Mouse (Mus musculus) layer of hippocampus, postnatal 36 days (tissue): Measurements from ENCODE around the gene Ntn4. TPM values are rescaled to one million over a fixed set of nuclear protein-coding genes. Genes with fewer than 3 reads are reported as not detected.

ENCODE experiments used
- DNase-seq, 2 experiments: peaks; one replicate each; pipeline ENCODE4 v3.0.0; 2022
- total RNA-seq, 2 experiments: library from RNA; stranded (reverse); gene quantifications; 2 replicates each; pipeline ENCODE4 v1.2.3; 2021

Ntn4 gene
- total RNA-seq, 2 experiments from 2014 or later: 6.0 to 6.2 TPM

- no peak for DNase-seq
These were observed 90.0 kb downstream of the Ntn4 start for GRCm38 (mm10) chr10:93730514-93730913.

- no peak for DNase-seq
These were observed 90.8 kb downstream of the Ntn4 start for GRCm38 (mm10) chr10:93731248-93731691.

GRCm38 (mm10) chr10:93736114-93736645 is 95.7 kb downstream of the Ntn4 start:
- no peak for DNase-seq

- no peak for DNase-seq
These were observed 96.6 kb downstream of the Ntn4 start for GRCm38 (mm10) chr10:93737080-93737479.

DNA sequence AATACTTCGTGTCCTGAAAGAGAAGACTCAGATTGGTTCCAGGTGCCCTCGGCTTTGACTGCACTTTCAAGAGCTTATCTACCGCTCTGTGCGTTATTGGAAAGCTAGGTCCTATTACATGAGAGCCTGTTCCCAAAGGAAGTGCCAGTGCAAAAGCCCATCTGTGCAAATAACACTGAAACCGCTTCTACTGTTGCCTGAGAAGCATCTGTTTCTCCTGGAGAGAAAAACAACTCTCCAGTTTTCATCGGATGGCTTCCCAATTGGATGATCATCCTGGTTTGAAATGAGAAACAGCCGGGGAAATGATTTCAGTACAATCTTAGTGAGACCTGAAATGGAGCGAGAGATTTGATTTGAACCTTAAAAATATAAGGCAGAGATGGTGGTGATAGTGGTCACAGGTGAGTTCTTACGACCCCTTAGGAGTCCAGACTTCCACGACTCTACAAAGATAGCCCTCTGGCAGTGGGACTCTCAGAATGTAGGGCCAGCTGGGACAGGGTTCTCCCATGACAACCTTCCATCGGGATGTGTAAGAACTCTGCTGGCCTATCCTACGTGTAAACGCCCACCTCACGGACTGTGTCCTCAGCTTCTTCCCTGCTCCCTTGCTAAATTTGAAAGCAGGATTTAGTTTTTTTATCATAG is 101.1 kb downstream of the Ntn4 start:
- peak in 1 of 2 experiments; percentile 7 for DNase-seq

GRCm38 (mm10) chr10:93742097-93742446 is 101.6 kb downstream of the Ntn4 start:
- no peak for DNase-seq

GRCm38 (mm10) chr10:93742598-93742997 is 102.1 kb downstream of the Ntn4 start:
- DNase-seq: no peak

GRCm38 (mm10) chr10:93749267-93750192 is 109.0 kb downstream of the Ntn4 start:
- DNase-seq: no peak

DNA sequence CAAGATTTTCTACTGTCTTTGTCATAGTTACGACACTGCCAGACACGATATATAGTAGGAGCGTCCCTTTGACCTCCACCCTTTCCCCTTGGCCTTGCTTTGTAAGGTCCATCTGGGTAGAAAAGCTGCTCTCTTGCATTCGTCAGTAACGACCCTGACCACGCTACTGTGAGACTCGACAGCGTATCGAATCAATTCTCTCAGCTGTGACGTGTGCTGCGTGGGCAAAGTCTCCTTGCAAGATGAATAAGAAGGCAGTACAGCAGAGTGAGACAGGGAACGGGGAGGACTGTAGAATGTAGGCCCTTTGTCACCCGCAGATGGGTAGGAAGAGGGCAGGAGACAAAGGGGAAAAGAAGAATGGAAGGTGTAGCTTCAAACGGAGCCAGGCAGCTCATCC is 110.8 kb downstream of the Ntn4 start:
- no peak for DNase-seq

GRCm38 (mm10) chr10:93753711-93754391 is 113.4 kb downstream of the Ntn4 start:
- no peak for DNase-seq

GRCm38 (mm10) chr10:93756211-93756610 is 115.7 kb downstream of the Ntn4 start:
- DNase-seq: no peak

- DNase-seq: peak in 1 of 2 experiments; percentile 23
These were observed 119.2 kb downstream of the Ntn4 start for GRCm38 (mm10) chr10:93759644-93760043.

DNA sequence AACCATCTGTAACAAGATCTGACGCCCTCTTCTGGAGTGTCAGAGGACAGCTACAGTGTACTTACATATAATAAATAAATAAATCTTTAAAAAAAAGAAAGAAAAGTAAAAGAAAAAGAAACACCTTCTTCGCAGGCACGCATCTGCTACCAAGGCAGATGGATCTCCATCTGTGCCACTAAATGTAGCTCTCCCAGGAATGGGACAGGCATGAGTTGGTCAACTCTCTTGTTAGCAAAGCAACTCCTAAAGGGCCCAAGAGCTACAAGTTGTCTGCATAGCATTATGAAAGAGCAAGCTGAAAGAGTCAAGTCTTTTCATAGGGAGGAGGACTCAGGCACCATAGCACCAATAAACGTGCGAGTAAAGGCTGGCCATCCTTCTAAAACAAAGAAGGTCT is 119.9 kb downstream of the Ntn4 start:
- no peak for DNase-seq

- no peak for DNase-seq
These were observed 122.6 kb downstream of the Ntn4 start for GRCm38 (mm10) chr10:93763074-93763473.

GRCm38 (mm10) chr10:93766221-93766620 is 125.7 kb downstream of the Ntn4 start:
- DNase-seq: no peak

- DNase-seq: no peak
These were observed 126.8 kb downstream of the Ntn4 start for GRCm38 (mm10) chr10:93767245-93767644.

DNA sequence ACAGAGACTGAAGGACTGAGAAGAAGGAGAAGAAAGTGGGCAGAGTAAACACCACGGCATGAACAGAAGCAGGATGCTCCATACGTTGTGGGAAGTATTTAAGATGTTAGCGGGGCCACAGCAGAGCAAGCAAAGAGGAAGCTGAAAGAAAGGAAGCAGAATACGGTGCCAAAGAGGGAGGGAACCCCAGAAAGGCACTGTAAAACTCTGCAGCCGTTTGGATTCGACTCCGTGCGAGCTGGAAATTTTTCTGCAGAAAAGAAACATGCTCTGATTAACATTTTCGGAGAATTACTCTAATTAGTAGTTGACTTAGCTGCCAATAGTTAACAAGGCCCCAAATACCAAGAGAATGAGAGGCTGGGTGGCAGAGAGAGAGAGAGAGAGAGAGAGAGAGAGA is 127.7 kb downstream of the Ntn4 start:
- peak in 1 of 2 experiments; percentile 18 for DNase-seq

GRCm38 (mm10) chr10:93771931-93772465 is 131.5 kb downstream of the Ntn4 start:
- DNase-seq: peak; percentile 69 to 73

DNA sequence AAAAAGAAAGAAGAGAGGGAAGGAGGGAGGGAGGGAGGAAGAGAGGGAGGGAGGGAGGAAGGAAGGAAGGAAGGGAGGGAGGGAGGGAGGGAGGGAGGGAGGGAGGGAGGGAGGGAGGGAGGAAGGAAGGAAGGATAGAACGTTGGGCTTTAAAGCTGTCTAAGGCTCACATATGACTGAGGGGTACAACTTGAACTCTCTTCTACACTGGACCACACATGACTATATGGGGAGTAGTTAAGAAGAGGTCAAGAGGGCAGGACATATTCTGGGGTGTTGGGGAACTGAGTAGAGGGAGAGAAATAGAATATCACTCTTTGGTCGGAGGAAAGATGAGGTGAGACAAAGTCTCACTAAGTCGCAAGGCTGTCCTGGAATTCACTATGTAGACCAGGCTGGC is 132.0 kb downstream of the Ntn4 start:
- no peak for DNase-seq

DNA sequence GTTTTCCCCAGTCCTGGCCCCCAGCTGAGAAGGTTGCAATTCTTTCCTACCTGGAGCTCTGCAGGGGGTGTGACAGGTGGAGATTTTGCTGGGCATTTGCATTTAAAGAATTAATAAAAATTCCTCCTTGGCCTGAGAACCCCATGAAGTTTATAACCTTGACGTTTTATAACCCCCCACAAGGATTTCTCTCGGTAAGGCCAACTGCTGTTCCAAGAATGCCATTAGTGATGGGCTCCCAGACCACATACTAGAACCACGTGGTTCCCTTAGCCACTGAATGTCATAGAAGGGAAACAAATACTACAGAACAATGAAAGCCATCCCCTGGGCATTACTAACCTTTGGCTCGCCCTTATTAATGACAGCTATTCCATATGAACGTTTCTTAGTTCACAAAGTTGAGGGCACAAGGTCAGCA is 136.3 kb downstream of the Ntn4 start:
- DNase-seq: no peak

DNA sequence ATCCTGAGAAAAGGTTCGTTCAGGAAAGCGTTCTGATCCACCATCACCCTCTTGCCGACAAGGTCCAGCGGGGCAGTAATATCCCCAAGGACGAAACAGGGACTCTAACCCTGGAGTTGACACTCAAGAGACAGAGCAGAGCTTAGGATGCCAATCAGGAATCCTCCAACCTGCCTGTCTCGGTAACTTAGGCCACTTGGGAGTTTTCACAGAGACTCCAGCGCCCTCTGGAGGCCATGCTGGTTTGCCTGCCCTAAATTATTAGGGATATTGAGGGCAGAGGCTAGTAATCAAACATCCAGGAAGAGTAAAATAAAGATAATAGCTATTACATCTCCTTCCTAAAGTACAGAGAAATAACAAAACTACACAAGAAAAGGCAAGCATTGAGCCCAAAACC is 136.9 kb downstream of the Ntn4 start:
- peak; percentile 48 to 49 for DNase-seq

DNA sequence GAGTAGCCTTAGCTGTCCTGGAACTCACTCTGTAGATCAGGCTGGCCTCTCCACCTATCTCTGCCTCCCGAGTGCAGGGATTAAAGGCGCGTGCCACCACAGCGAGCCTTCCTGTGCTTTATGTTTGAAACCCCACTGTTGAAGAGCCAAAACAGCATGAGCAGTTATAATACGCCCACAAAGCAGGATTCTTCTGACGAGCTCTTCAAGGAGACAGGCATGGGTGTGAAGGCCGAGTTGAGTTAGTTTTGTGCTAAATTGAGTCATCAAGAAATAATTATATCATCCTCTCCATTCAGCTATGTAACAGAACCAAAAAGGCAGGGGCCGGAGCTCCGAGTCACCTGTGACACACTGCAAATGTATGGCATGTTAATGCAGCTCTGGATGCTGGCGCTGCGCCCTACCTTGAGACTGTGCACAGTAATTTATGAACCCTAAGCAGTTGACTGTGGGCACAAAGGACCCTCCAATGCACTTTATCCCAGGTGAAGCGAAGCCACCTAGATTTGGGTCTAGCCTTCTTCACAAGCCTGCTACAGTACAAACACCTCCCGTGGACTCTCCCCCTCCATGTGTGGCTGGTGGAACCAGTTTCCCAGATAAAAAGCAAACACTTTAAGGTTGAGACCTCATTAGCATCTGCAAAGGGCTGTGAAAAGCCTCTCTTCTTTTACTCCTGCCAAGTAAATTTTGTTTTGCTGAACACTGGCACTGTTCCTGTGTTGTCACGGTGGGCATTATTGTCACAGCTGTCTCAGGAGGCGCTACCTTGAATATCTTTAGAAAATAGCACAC is 142.9 kb downstream of the Ntn4 start:
- DNase-seq: no peak
